In genomic region chr9:100507581-100507980, GRCm38 (mm10) we compare ENCODE assay signal across 16 mouse cellular contexts. TPM values are rescaled to one million over a fixed set of nuclear protein-coding genes. Genes with fewer than 3 reads are reported as not detected.
DNase-seq lines count a peak whose midpoint lies in the region; ATAC-seq and TF ChIP-seq lines count a peak whose summit lies in the region.
"Had no signal": no experiment of that assay in that cellular context is flagged by ENCODE, and none has a peak within 500 bp of the region (broad histone marks: within the 10 kb centered on the region; RNA-seq: fewer than 3 reads in every experiment).

No protein-coding gene starts in this region.

- H3K9ac ChIP-seq in intestine, embryonic 15.5 days: no peak overlapping the region
- no peak overlapping the region for H3K9ac ChIP-seq in intestine, embryonic 16.5 days (ENCODE audit: low read depth, low read length)
- H3K9ac ChIP-seq in lung, embryonic 15.5 days: no peak overlapping the region
- H3K9ac ChIP-seq: limb, embryonic 12.5 days; midbrain, embryonic 12.5 days had no signal

- peak overlapping the region; percentile 71; the same call in 1 of the 2 replicates for H3K4me3 ChIP-seq in gastrocnemius, adult 2 months
- H3K4me3 ChIP-seq in intestine, embryonic 15.5 days (replicated peaks): no peak overlapping the region
- no peak overlapping the region for H3K4me3 ChIP-seq in intestine, embryonic 16.5 days (ENCODE audit: low read length)
- H3K4me3 ChIP-seq in lung, embryonic 15.5 days: no peak overlapping the region
- no peak overlapping the region for H3K4me3 ChIP-seq in lung, adult 2 months (replicated peaks; ENCODE audit: extremely low read depth, low read depth, low read length)
- no peak overlapping the region for H3K4me3 ChIP-seq in macrophage (ENCODE audit: inconsistent target)
- H3K4me3 ChIP-seq: limb, embryonic 12.5 days; midbrain, embryonic 12.5 days had no signal

- peaks cover 86% of the 10 kb centered on the region for H3K79me2 ChIP-seq in macrophage (ENCODE audit: inconsistent target)

- no peak overlapping the region for H3K4me2 ChIP-seq in intestine, embryonic 15.5 days (replicated peaks)
- no peak overlapping the region for H3K4me2 ChIP-seq in intestine, embryonic 16.5 days (ENCODE audit: low read depth, low read length)
- no peak overlapping the region for H3K4me2 ChIP-seq in lung, embryonic 15.5 days
- H3K4me2 ChIP-seq: limb, embryonic 12.5 days; midbrain, embryonic 12.5 days had no signal

- H3K36me3 ChIP-seq in intestine, embryonic 15.5 days: no peaks in the 10 kb centered on the region
- H3K36me3 ChIP-seq in intestine, embryonic 16.5 days (ENCODE audit: control insufficient read depth, insufficient read depth, low read length): no peaks in the 10 kb centered on the region
- H3K36me3 ChIP-seq in lung, embryonic 15.5 days: no peaks in the 10 kb centered on the region
- H3K36me3 ChIP-seq in macrophage (ENCODE audit: inconsistent target): no peaks in the 10 kb centered on the region
- H3K36me3 ChIP-seq: limb, embryonic 12.5 days; midbrain, embryonic 12.5 days had no signal

- no peak for DNase-seq in gastrocnemius, adult 2 months
- DNase-seq in gastrocnemius, postnatal 4 days (ENCODE audit: low spot score in 2 of 2): no peak
- no peak for DNase-seq in lung, adult 2 months
- DNase-seq in adrenal gland, postnatal 14 days: no peak
- DNase-seq: adrenal gland, adult 2 months; cerebellum, postnatal 10 days; gastrocnemius, postnatal 10 days; kidney, postnatal 25 days; right cerebral cortex, postnatal 14 days had no signal

- ATAC-seq in intestine, embryonic 15.5 days: 0 out of 2 replicates have a peak, but pooled peaks have one; percentile 14
- ATAC-seq in intestine, embryonic 16.5 days: no peak
- no peak for ATAC-seq in lung, embryonic 15.5 days (ENCODE audit: borderline replicate concordance, extremely low read depth, low FRiP score, low TSS enrichment)
- ATAC-seq: hindbrain, postnatal 0 days had no signal

- no peaks in the 10 kb centered on the region for H3K9me3 ChIP-seq in intestine, embryonic 15.5 days
- no peaks in the 10 kb centered on the region for H3K9me3 ChIP-seq in intestine, embryonic 16.5 days (ENCODE audit: control insufficient read depth, low read length)
- H3K9me3 ChIP-seq in lung, embryonic 15.5 days: no peaks in the 10 kb centered on the region
- H3K9me3 ChIP-seq: limb, embryonic 12.5 days; midbrain, embryonic 12.5 days had no signal

- H3K4me1 ChIP-seq in intestine, embryonic 15.5 days (replicated peaks): no peaks in the 10 kb centered on the region
- H3K4me1 ChIP-seq in intestine, embryonic 16.5 days (ENCODE audit: control insufficient read depth, insufficient read depth, low read length): no peaks in the 10 kb centered on the region
- peaks cover 3% of the 10 kb centered on the region; the same call in 1 of the 2 replicates for H3K4me1 ChIP-seq in lung, embryonic 15.5 days
- H3K4me1 ChIP-seq in lung, adult 2 months (ENCODE audit: control insufficient read depth, insufficient read depth, low read length): peaks cover 11% of the 10 kb centered on the region
- H3K4me1 ChIP-seq: midbrain, embryonic 12.5 days had no signal

- no peak for TF ChIP-seq POLR2A in lung, adult 2 months (IDR thresholded peaks at IDR 0.05; ENCODE audit: borderline replicate concordance, extremely low read depth, low read depth, low read length)

- peak overlapping the region; percentile 86 for H3K27ac ChIP-seq in gastrocnemius, adult 2 months
- no peak overlapping the region for H3K27ac ChIP-seq in intestine, embryonic 15.5 days
- no peak overlapping the region for H3K27ac ChIP-seq in intestine, embryonic 16.5 days (ENCODE audit: low read length)
- 0 out of 2 replicates have a peak overlapping the region, but pooled peaks have one; percentile 13 for H3K27ac ChIP-seq in lung, embryonic 15.5 days
- peak overlapping the region; percentile 46 for H3K27ac ChIP-seq in macrophage
- H3K27ac ChIP-seq: hindbrain, postnatal 0 days; limb, embryonic 12.5 days; midbrain, embryonic 12.5 days had no signal

- WGBS in intestine, embryonic 15.5 days: 89% methylated on average over 2 of the region's 2 CpGs
- WGBS in intestine, embryonic 16.5 days: 90% methylated on average over 2 of the region's 2 CpGs
- 76% methylated on average over 2 of the region's 2 CpGs for WGBS in lung, embryonic 15.5 days
- 58% methylated on average over 2 of the region's 2 CpGs for WGBS in lung, adult 2 months
- WGBS in macrophage (ENCODE audit: missing documents): 54% methylated on average over 2 of the region's 2 CpGs

- TF ChIP-seq CTCF in gastrocnemius, adult 2 months (IDR thresholded peaks at IDR 0.05): no peak
- no peak for TF ChIP-seq CTCF in lung, adult 2 months (IDR thresholded peaks at IDR 0.05; ENCODE audit: insufficient read depth, low read length)

- intact Hi-C loops in gastrocnemius, adult 2 months (cut with DNase I): loop anchor here (2.0 kb wide), 1 partner anchor 37 kb away; no protein-coding TSS in a partner anchor

- no peaks in the 10 kb centered on the region for H3K27me3 ChIP-seq in intestine, embryonic 15.5 days (replicated peaks)
- no peaks in the 10 kb centered on the region for H3K27me3 ChIP-seq in intestine, embryonic 16.5 days (replicated peaks; ENCODE audit: control insufficient read depth, insufficient read depth, low read length)
- H3K27me3 ChIP-seq in lung, embryonic 15.5 days: no peaks in the 10 kb centered on the region
- H3K27me3 ChIP-seq: limb, embryonic 12.5 days; midbrain, embryonic 12.5 days had no signal

RNA-seq across cellular contexts. Expression of gene Il20rb, which starts 21.0 kb away (rescaled TPM):
- total RNA-seq in gastrocnemius, adult 2 months (2021): 1 to 10 TPM; 1.3 to 1.9 TPM
- 1 to 10 TPM; 4.8 to 5.4 TPM for total RNA-seq in gastrocnemius, postnatal 4 days (2021)
- 1.3 and 1.4 TPM in 2 replicates for polyA plus RNA-seq in intestine, embryonic 15.5 days (2015; fragmentation: Nextera tagmentation; extraction: Ambion mirVana)
- polyA plus RNA-seq in intestine, embryonic 16.5 days (2015; fragmentation: Nextera tagmentation; extraction: Ambion mirVana): 0.98 and 1.1 TPM in 2 replicates
- polyA plus RNA-seq in lung, embryonic 15.5 days (2015; fragmentation: Nextera tagmentation; extraction: Ambion mirVana): 1.4 and 1.5 TPM in 2 replicates
- polyA plus RNA-seq in lung, adult 2 months (2012; rRNA removed): 2.7 and 5.9 TPM in 2 replicates
- total RNA-seq in macrophage (2018; cell fraction: chromatin; rRNA removed): 10 to 100 TPM in 24 of 26 experiments, 1 to 10 TPM in 2; 8.4 to 22.7 (median 15.7) TPM
- total RNA-seq in macrophage (2018; cell fraction: cytosol; rRNA removed): 1 to 10 TPM in 25 of 26 experiments, under 1 TPM in 1; 0.83 to 2.6 (median 1.6) TPM
- total RNA-seq in macrophage (2018; cell fraction: nucleus; rRNA removed): 10 to 100 TPM in 14 of 26 experiments, 1 to 10 TPM in 12; 5.0 to 32.8 (median 10.6) TPM
- polyA plus RNA-seq in macrophage (2018): 1.2 to 1.4 TPM (median 1.3 TPM) in 3 replicates
- total RNA-seq in adrenal gland, postnatal 14 days (2021): 0.74 and 1.6 TPM in 2 replicates

RNA-seq across cellular contexts. Expression of gene Nck1, which starts 38.4 kb away (rescaled TPM):
- total RNA-seq in gastrocnemius, adult 2 months (2021): 10 to 100 TPM; 26.0 to 37.4 TPM
- 10 to 100 TPM; 44.6 to 46.7 TPM for total RNA-seq in gastrocnemius, postnatal 4 days (2021)
- 52.9 and 62.8 TPM in 2 replicates for polyA plus RNA-seq in intestine, embryonic 15.5 days (2015; fragmentation: Nextera tagmentation; extraction: Ambion mirVana)
- polyA plus RNA-seq in intestine, embryonic 16.5 days (2015; fragmentation: Nextera tagmentation; extraction: Ambion mirVana): 56.9 and 57.8 TPM in 2 replicates
- polyA plus RNA-seq in lung, embryonic 15.5 days (2015; fragmentation: Nextera tagmentation; extraction: Ambion mirVana): 70.7 and 76.6 TPM in 2 replicates
- 4.3 and 8.7 TPM in 2 replicates for polyA plus RNA-seq in lung, adult 2 months (2012; rRNA removed)
- total RNA-seq in macrophage (2018; cell fraction: chromatin; rRNA removed): 100 to 1,000 TPM in 1 of 26 experiments, 10 to 100 TPM in 25; 18.8 to 126 (median 47.6) TPM
- total RNA-seq in macrophage (2018; cell fraction: cytosol; rRNA removed): 100 to 1,000 TPM in 1 of 26 experiments, 10 to 100 TPM in 25; 29.8 to 102 (median 38.8) TPM
- total RNA-seq in macrophage (2018; cell fraction: nucleus; rRNA removed): 100 to 1,000 TPM in 1 of 26 experiments, 10 to 100 TPM in 25; 25.6 to 111 (median 60.5) TPM
- polyA plus RNA-seq in macrophage (2018): 31.2 to 47.4 TPM (median 39.3 TPM) in 3 replicates
- total RNA-seq in adrenal gland, postnatal 14 days (2021): 51.4 and 55.7 TPM in 2 replicates

Comparison
In these comparisons a context has a peak if more than half of its experiments do, and no peak if none do; other contexts are left out.
1. H3K27ac ChIP-seq: peak in gastrocnemius, adult 2 months (single experiment), lung, embryonic 15.5 days (single experiment) and macrophage (single experiment); none in intestine, embryonic 15.5 days (single experiment) and intestine, embryonic 16.5 days (single experiment).